Mouse (Mus musculus): ENCODE results near the gene St7. TPM values are rescaled to one million over a fixed set of nuclear protein-coding genes. Genes with fewer than 3 reads are reported as not detected.

The St7 gene
- total and polyA plus RNA-seq, 2 experiments from 2014 or later, result 17.7 to 38.5 TPM

GRCm38 (mm10) chr6:17666024-17666423 is 26.7 kb upstream of the St7 start:
- peaks cover 59% of the 10 kb centered on the region for H3K36me3 ChIP-seq (replicated peaks; ENCODE audit: control insufficient read depth, insufficient read depth, low read length)

GRCm38 (mm10) chr6:17667813-17668212 is 24.9 kb upstream of the St7 start:
- Histone ChIP-seq H3K27ac (ENCODE audit: low read depth) (no peak overlapping the region), H3K36me3 (replicated peaks; ENCODE audit: control insufficient read depth, insufficient read depth, low read length) (peaks cover 45% of the 10 kb centered on the region), H3K9me3 (replicated peaks; ENCODE audit: control insufficient read depth, low read length) (no peaks in the 10 kb centered on the region), H3K4me3 (ENCODE audit: low read depth, low read length) (no peak overlapping the region), H3K4me2 (ENCODE audit: low read depth, low read length) (no peak overlapping the region), H3K27me3 (ENCODE audit: control insufficient read depth, insufficient read depth, low read length) (no peaks in the 10 kb centered on the region), H3K9ac (replicated peaks; ENCODE audit: low read depth, low read length) (no peak overlapping the region), H3K4me1 (ENCODE audit: control insufficient read depth, insufficient read depth) (no peaks in the 10 kb centered on the region)
- DNase-seq (ENCODE audit: low spot score) (no peak), ATAC-seq (ENCODE audit: insufficient read depth, low read depth) (no peak)
- no peak for TF ChIP-seq EP300 (IDR thresholded peaks at IDR 0.05; ENCODE audit: low read depth)
- TF ChIP-seq CTCF (IDR thresholded peaks at IDR 0.05; ENCODE audit: low read depth), result no peak
- 84% methylated on average over 3 of the region's 3 CpGs for WGBS

More at GRCm38 (mm10) chr6:17666024-17666423, 26.7 kb upstream of the St7 start:
- H3K4me1 ChIP-seq (ENCODE audit: control insufficient read depth, insufficient read depth), result no peaks in the 10 kb centered on the region
- DNase-seq (ENCODE audit: low spot score) (no peak), ATAC-seq (ENCODE audit: insufficient read depth, low read depth) (no peak)
- H3K9ac ChIP-seq (replicated peaks; ENCODE audit: low read depth, low read length), result no peak overlapping the region
- no peak overlapping the region for H3K4me2 ChIP-seq (ENCODE audit: low read depth, low read length)
- H3K27me3 ChIP-seq (ENCODE audit: control insufficient read depth, insufficient read depth, low read length), result no peaks in the 10 kb centered on the region
- no peak overlapping the region for H3K4me3 ChIP-seq (ENCODE audit: low read depth, low read length)
- H3K27ac ChIP-seq (ENCODE audit: low read depth), result no peak overlapping the region
- no peaks in the 10 kb centered on the region for H3K9me3 ChIP-seq (replicated peaks; ENCODE audit: control insufficient read depth, low read length)
- TF ChIP-seq CTCF (IDR thresholded peaks at IDR 0.05; ENCODE audit: low read depth), result no peak
- TF ChIP-seq EP300 (IDR thresholded peaks at IDR 0.05; ENCODE audit: low read depth), result no peak

- TF ChIP-seq CTCF (IDR thresholded peaks at IDR 0.05; ENCODE audit: low read depth) (no peak), EP300 (IDR thresholded peaks at IDR 0.05; ENCODE audit: low read depth) (no peak)
- peaks cover 40% of the 10 kb centered on the region for H3K36me3 ChIP-seq (replicated peaks; ENCODE audit: control insufficient read depth, insufficient read depth, low read length)
Measured at GRCm38 (mm10) chr6:17668334-17668733, 24.4 kb upstream of the St7 start.

GRCm38 (mm10) chr6:17669826-17670225 is 22.9 kb upstream of the St7 start:
- WGBS, result 63% methylated on average over 2 of the region's 2 CpGs
- DNase-seq (ENCODE audit: low spot score), result no peak
- Histone ChIP-seq H3K9me3 (replicated peaks; ENCODE audit: control insufficient read depth, low read length) (no peaks in the 10 kb centered on the region), H3K4me3 (ENCODE audit: low read depth, low read length) (no peak overlapping the region), H3K36me3 (replicated peaks; ENCODE audit: control insufficient read depth, insufficient read depth, low read length) (peaks cover 28% of the 10 kb centered on the region), H3K4me2 (ENCODE audit: low read depth, low read length) (no peak overlapping the region), H3K9ac (replicated peaks; ENCODE audit: low read depth, low read length) (no peak overlapping the region), H3K27ac (ENCODE audit: low read depth) (no peak overlapping the region), H3K4me1 (ENCODE audit: control insufficient read depth, insufficient read depth) (no peaks in the 10 kb centered on the region), H3K27me3 (ENCODE audit: control insufficient read depth, insufficient read depth, low read length) (no peaks in the 10 kb centered on the region)
- TF ChIP-seq CTCF (IDR thresholded peaks at IDR 0.05; ENCODE audit: low read depth) (no peak), EP300 (IDR thresholded peaks at IDR 0.05; ENCODE audit: low read depth) (no peak)
- ATAC-seq (ENCODE audit: insufficient read depth, low read depth), result no peak

More at GRCm38 (mm10) chr6:17668334-17668733, 24.4 kb upstream of the St7 start:
- no peak overlapping the region for H3K27ac ChIP-seq (ENCODE audit: low read depth)
- DNase-seq (ENCODE audit: low spot score) (no peak), ATAC-seq (ENCODE audit: insufficient read depth, low read depth) (no peak)
- no peak overlapping the region for H3K9ac ChIP-seq (replicated peaks; ENCODE audit: low read depth, low read length)
- no peaks in the 10 kb centered on the region for H3K4me1 ChIP-seq (ENCODE audit: control insufficient read depth, insufficient read depth)
- 96% methylated on average over 12 of the region's 12 CpGs for WGBS
- H3K4me2 ChIP-seq (ENCODE audit: low read depth, low read length), result no peak overlapping the region
- H3K4me3 ChIP-seq (ENCODE audit: low read depth, low read length), result no peak overlapping the region
- H3K27me3 ChIP-seq (ENCODE audit: control insufficient read depth, insufficient read depth, low read length), result no peaks in the 10 kb centered on the region
- no peaks in the 10 kb centered on the region for H3K9me3 ChIP-seq (replicated peaks; ENCODE audit: control insufficient read depth, low read length)

- Histone ChIP-seq H3K27me3 (ENCODE audit: control insufficient read depth, insufficient read depth, low read length) (no peaks in the 10 kb centered on the region), H3K4me3 (ENCODE audit: low read depth, low read length) (no peak overlapping the region), H3K4me1 (ENCODE audit: control insufficient read depth, insufficient read depth) (no peaks in the 10 kb centered on the region), H3K36me3 (replicated peaks; ENCODE audit: control insufficient read depth, insufficient read depth, low read length) (no peaks in the 10 kb centered on the region), H3K9me3 (replicated peaks; ENCODE audit: control insufficient read depth, low read length) (no peaks in the 10 kb centered on the region), H3K9ac (replicated peaks; ENCODE audit: low read depth, low read length) (no peak overlapping the region), H3K27ac (ENCODE audit: low read depth) (no peak overlapping the region), H3K4me2 (ENCODE audit: low read depth, low read length) (no peak overlapping the region)
- peak; percentile 63 for ATAC-seq (ENCODE audit: insufficient read depth, low read depth)
- peak; percentile 70 for DNase-seq (ENCODE audit: low spot score)
- TF ChIP-seq EP300 (IDR thresholded peaks at IDR 0.05; ENCODE audit: low read depth) (no peak), CTCF (IDR thresholded peaks at IDR 0.05; ENCODE audit: low read depth) (peak; percentile 89)
- WGBS, result 22% methylated on average over 12 of the region's 12 CpGs
Measured at GRCm38 (mm10) chr6:17675019-17675756, 17.5 kb upstream of the St7 start.

GRCm38 (mm10) chr6:17677008-17677407 is 15.7 kb upstream of the St7 start:
- H3K9ac ChIP-seq (replicated peaks; ENCODE audit: low read depth, low read length), result no peak overlapping the region
- H3K4me1 ChIP-seq (ENCODE audit: control insufficient read depth, insufficient read depth), result no peaks in the 10 kb centered on the region
- no peak overlapping the region for H3K4me3 ChIP-seq (ENCODE audit: low read depth, low read length)
- WGBS, result 71% methylated on average over 2 of the region's 2 CpGs
- DNase-seq (ENCODE audit: low spot score) (no peak), ATAC-seq (ENCODE audit: insufficient read depth, low read depth) (no peak)
- H3K27me3 ChIP-seq (ENCODE audit: control insufficient read depth, insufficient read depth, low read length), result no peaks in the 10 kb centered on the region
- H3K36me3 ChIP-seq (replicated peaks; ENCODE audit: control insufficient read depth, insufficient read depth, low read length), result no peaks in the 10 kb centered on the region
- TF ChIP-seq CTCF (IDR thresholded peaks at IDR 0.05; ENCODE audit: low read depth), result no peak
- no peak for TF ChIP-seq EP300 (IDR thresholded peaks at IDR 0.05; ENCODE audit: low read depth)
- H3K27ac ChIP-seq (ENCODE audit: low read depth), result no peak overlapping the region
- peaks cover 4% of the 10 kb centered on the region; the same call in 1 of the 2 replicates for H3K9me3 ChIP-seq (replicated peaks; ENCODE audit: control insufficient read depth, low read length)
- H3K4me2 ChIP-seq (ENCODE audit: low read depth, low read length), result no peak overlapping the region

Data from heart, postnatal 0 days (tissue).